Mouse (Mus musculus) MEL (cell line): Measurements from ENCODE around the gene 0610009B22Rik.

ENCODE experiments used
- CTCF ChIP-seq, 3 experiments: IDR thresholded peaks in 2 of 3; conservative IDR thresholded peaks in 1 of 3; 2 replicates each; pipeline ENCODE4 v1.5.1; 2011 to 2012; ENCODE audit warnings: low read length in 3 of 3, low read depth in 2 of 3, mild to moderate bottlenecking in 2 of 3, improper control_type of control experiment in 1 of 3, inconsistent platforms in 1 of 3, mixed read lengths in 1 of 3, moderate library complexity in 1 of 3; ENCODE audit not compliant: control insufficient read depth in 1 of 3, insufficient read depth in 1 of 3, poor library complexity in 1 of 3, severe bottlenecking in 1 of 3
- MYC ChIP-seq: IDR thresholded peaks from 2 replicates; pipeline ENCODE4 v1.6.1; 2011; ENCODE audit warnings: low read depth, mild to moderate bottlenecking, low read length, improper control_type of control experiment, moderate library complexity
- POLR2A ChIP-seq, 2 experiments: IDR thresholded peaks; 2 replicates each; pipeline ENCODE4 v1.6.1; 2011 to 2012; ENCODE audit warnings: low read length in 2 of 2, mild to moderate bottlenecking in 2 of 2, control low read depth in 1 of 2, improper control_type of control experiment in 1 of 2, low read depth in 1 of 2, moderate library complexity in 1 of 2; ENCODE audit not compliant: control insufficient read depth in 1 of 2, insufficient read depth in 1 of 2, poor library complexity in 1 of 2
- RCOR1 ChIP-seq: IDR thresholded peaks from 2 replicates; pipeline ENCODE4 v1.6.1; 2012; ENCODE audit warnings: low read depth, mild to moderate bottlenecking, inconsistent platforms, low read length, improper control_type of control experiment
- SMC3 ChIP-seq: IDR thresholded peaks from 2 replicates; pipeline ENCODE4 v1.6.1; 2011; ENCODE audit warnings: low read depth, low read length, improper control_type of control experiment
- USF1 ChIP-seq: IDR thresholded peaks from 2 replicates; pipeline ENCODE4 v1.6.1; 2014; ENCODE audit warnings: low read depth, mild to moderate bottlenecking, inconsistent platforms, low read length, improper control_type of control experiment, moderate library complexity

- TF ChIP-seq CTCF (IDR thresholded peaks at IDR 0.05 in 2 of 3, conservative IDR thresholded peaks at IDR 0.05 in 1 of 3; ENCODE audit: control insufficient read depth in 1 of 3, insufficient read depth in 1 of 3, low read depth in 2 of 3, low read length in 3 of 3, poor library complexity in 1 of 3, severe bottlenecking in 1 of 3) (no peak), RCOR1 (no peak), SMC3 (no peak), USF1 (no peak), POLR2A (IDR thresholded peaks at IDR 0.05; ENCODE audit: control insufficient read depth in 1 of 2, insufficient read depth in 1 of 2, low read depth in 1 of 2, low read length in 2 of 2, poor library complexity in 1 of 2) (no peak), MYC (no peak)
Measured at GRCm38 (mm10) chr11:51673291-51673690, 15.4 kb downstream of the 0610009B22Rik start.
